ENCODE assay signal across 13 mouse cellular contexts in genomic region chr19:12464127-12464526, GRCm38 (mm10). TPM values are rescaled to one million over a fixed set of nuclear protein-coding genes. Genes with fewer than 3 reads are reported as not detected.
DNase-seq lines count a peak whose midpoint lies in the region; ATAC-seq and TF ChIP-seq lines count a peak whose summit lies in the region.
"Had no signal": no experiment of that assay in that cellular context is flagged by ENCODE, and none has a peak within 500 bp of the region (broad histone marks: within the 10 kb centered on the region; RNA-seq: fewer than 3 reads in every experiment).

No protein-coding gene starts in this region.

- H3K36me3 ChIP-seq in liver, adult 2 months (ENCODE audit: control insufficient read depth, insufficient read depth, low read length) = no peaks in the 10 kb centered on the region
- H3K36me3 ChIP-seq in liver, embryonic 11.5 days (ENCODE audit: control insufficient read depth, insufficient read depth, low read length) = no peaks in the 10 kb centered on the region

- TF ChIP-seq CTCF in liver, adult 2 months (IDR thresholded peaks at IDR 0.05; ENCODE audit: low read depth, low read length) = no peak

- peak overlapping the region; percentile 30 for H3K4me3 ChIP-seq in liver, adult 2 months (ENCODE audit: insufficient read depth, low read depth, low read length)
- H3K4me3 ChIP-seq in liver, embryonic 11.5 days (ENCODE audit: low read depth, low read length) = no peak overlapping the region

- no peak for DNase-seq in liver, adult 2 months (ENCODE audit: extremely low read depth, low read depth, low spot score)
- DNase-seq in liver, embryonic 11.5 days (ENCODE audit: low spot score) = no peak
- DNase-seq in 416B (ENCODE audit: low read depth) = peak; percentile 85
- peak; percentile 46 for DNase-seq in MEL-GATA-1-ER (ENCODE audit: extremely low read depth, low read depth)
- no peak for DNase-seq in urinary bladder, postnatal 25 days (ENCODE audit: low spot score)
- no peak for DNase-seq in adrenal gland, adult 2 months
- DNase-seq in natural killer cell, adult 2 months (ENCODE audit: low spot score in 2 of 2) = no peak
- DNase-seq: cerebellum, adult 18-20 months; kidney, postnatal 25 days; thymus, postnatal 4 days had no signal

- H3K27ac ChIP-seq in liver, adult 2 months (replicated peaks; ENCODE audit: insufficient read depth, low read depth, low read length) = peak overlapping the region; percentile 47; the same call in 1 of the 2 replicates
- no peak overlapping the region for H3K27ac ChIP-seq in liver, embryonic 11.5 days (ENCODE audit: low read depth, low read length)

- H3K79me2 ChIP-seq in liver, adult 2 months (ENCODE audit: control insufficient read depth, insufficient read depth, low read length) = no peaks in the 10 kb centered on the region

- H3K9me3 ChIP-seq in liver, embryonic 11.5 days (ENCODE audit: control insufficient read depth, low read length) = no peaks in the 10 kb centered on the region

- no peaks in the 10 kb centered on the region for H3K27me3 ChIP-seq in liver, adult 2 months (ENCODE audit: control insufficient read depth, insufficient read depth, low read length)
- no peaks in the 10 kb centered on the region for H3K27me3 ChIP-seq in liver, embryonic 11.5 days (replicated peaks; ENCODE audit: control insufficient read depth, insufficient read depth, low read length)

- H3K9ac ChIP-seq in liver, adult 2 months (ENCODE audit: low read depth, low read length) = no peak overlapping the region
- no peak overlapping the region for H3K9ac ChIP-seq in liver, embryonic 11.5 days (ENCODE audit: low read depth, low read length)

- H3K4me1 ChIP-seq in liver, adult 2 months (ENCODE audit: control insufficient read depth, insufficient read depth, low read length) = peaks cover 7% of the 10 kb centered on the region; the same call in 1 of the 2 replicates
- no peaks in the 10 kb centered on the region for H3K4me1 ChIP-seq in liver, embryonic 11.5 days (replicated peaks; ENCODE audit: control insufficient read depth, insufficient read depth, low read length)

- H3K4me2 ChIP-seq in liver, embryonic 11.5 days = no peak overlapping the region

- WGBS in liver, adult 2 months = 80% methylated on average over 5 of the region's 5 CpGs
- WGBS in liver, embryonic 11.5 days = 58% methylated on average over 5 of the region's 5 CpGs

- no peak for ATAC-seq in liver, embryonic 11.5 days (replicated peaks; ENCODE audit: low FRiP score)
- ATAC-seq in megakaryocyte, adult 5-6 weeks (ENCODE audit: poor library complexity, severe bottlenecking) = peak; percentile 62

- TF ChIP-seq POLR2A in liver, adult 2 months (IDR thresholded peaks at IDR 0.05; ENCODE audit: extremely low read depth, insufficient read depth, low read length) = no peak

RNA-seq across cellular contexts. Expression of gene Mpeg1, which starts 3.5 kb away (rescaled TPM):
- total RNA-seq in liver, adult 2 months (2014; rRNA removed) = 27.1 and 30.9 TPM in 2 replicates
- polyA plus RNA-seq in liver, adult 2 months (2012; rRNA removed) = 6.1 and 7.4 TPM in 2 replicates
- polyA plus RNA-seq in liver, embryonic 11.5 days (2014; fragmentation: Nextera tagmentation; extraction: Ambion mirVana) = 0.81 and 1.2 TPM in 2 replicates
- 1,084 and 1,137 TPM in 2 replicates for total RNA-seq in megakaryocyte, adult 5-6 weeks (2015)
- total RNA-seq in megakaryocyte, adult 5-6 weeks (2017) = 543 and 663 TPM in 2 replicates
- total RNA-seq in adrenal gland, adult 2 months (2021) = 10 to 100 TPM; 28.3 to 31.6 TPM
- 3.1 and 4.1 TPM in 2 replicates for polyA plus RNA-seq in adrenal gland, adult 2 months (2012; rRNA removed)

RNA-seq across cellular contexts. Expression of gene Pfpl, which starts 36.4 kb away (rescaled TPM):
- total RNA-seq in liver, adult 2 months (2014; rRNA removed) = not detected in 2 replicates
- polyA plus RNA-seq in liver, adult 2 months (2012; rRNA removed) = not detected in 2 replicates
- not detected in 2 replicates for polyA plus RNA-seq in liver, embryonic 11.5 days (2014; fragmentation: Nextera tagmentation; extraction: Ambion mirVana)
- total RNA-seq in megakaryocyte, adult 5-6 weeks (2015) = not detected in 2 replicates
- not detected in 2 replicates for total RNA-seq in megakaryocyte, adult 5-6 weeks (2017)
- total RNA-seq in adrenal gland, adult 2 months (2021) = not detected
- not detected in 2 replicates for polyA plus RNA-seq in adrenal gland, adult 2 months (2012; rRNA removed)
- total RNA-seq: heart, postnatal 25 days had no signal
- polyA plus RNA-seq: limb, embryonic 11.5 days had no signal

RNA-seq across cellular contexts. Expression of gene Dtx4, which starts 37.1 kb away (rescaled TPM):
- total RNA-seq in liver, adult 2 months (2014; rRNA removed) = 1.8 and 3.8 TPM in 2 replicates
- 6.5 and 7.2 TPM in 2 replicates for polyA plus RNA-seq in liver, adult 2 months (2012; rRNA removed)
- 3.8 and 4.9 TPM in 2 replicates for polyA plus RNA-seq in liver, embryonic 11.5 days (2014; fragmentation: Nextera tagmentation; extraction: Ambion mirVana)
- total RNA-seq in megakaryocyte, adult 5-6 weeks (2015) = 7.3 and 9.9 TPM in 2 replicates
- total RNA-seq in megakaryocyte, adult 5-6 weeks (2017) = 8.3 and 9.0 TPM in 2 replicates
- 10 to 100 TPM; 16.7 to 24.2 TPM for total RNA-seq in adrenal gland, adult 2 months (2021)
- 9.2 and 10.8 TPM in 2 replicates for polyA plus RNA-seq in adrenal gland, adult 2 months (2012; rRNA removed)

RNA-seq across cellular contexts. Expression of gene Olfr1441, which starts 46.9 kb away (rescaled TPM):
- total RNA-seq in liver, adult 2 months (2014; rRNA removed) = not detected in 2 replicates
- polyA plus RNA-seq in liver, adult 2 months (2012; rRNA removed) = not detected in 2 replicates
- polyA plus RNA-seq in liver, embryonic 11.5 days (2014; fragmentation: Nextera tagmentation; extraction: Ambion mirVana) = not detected in 2 replicates
- total RNA-seq in megakaryocyte, adult 5-6 weeks (2015) = not detected in 2 replicates
- total RNA-seq in megakaryocyte, adult 5-6 weeks (2017) = not detected in 2 replicates
- not detected for total RNA-seq in adrenal gland, adult 2 months (2021)
- not detected in 2 replicates for polyA plus RNA-seq in adrenal gland, adult 2 months (2012; rRNA removed)
- total RNA-seq: heart, postnatal 25 days had no signal
- polyA plus RNA-seq: limb, embryonic 11.5 days had no signal

Comparison
In these comparisons a context has a peak if more than half of its experiments do, and no peak if none do; other contexts are left out.
1. DNase-seq: peak in 416B (single experiment) and MEL-GATA-1-ER (single experiment); none in liver, adult 2 months (single experiment), liver, embryonic 11.5 days (single experiment), urinary bladder, postnatal 25 days (single experiment), adrenal gland, adult 2 months (single experiment) and natural killer cell, adult 2 months (0 of 2).
2. RNA of gene Mpeg1, which starts 3.5 kb away (total RNA-seq): 543 to 1,137 TPM in megakaryocyte, adult 5-6 weeks; 28.3 to 31.6 TPM in adrenal gland, adult 2 months and 27.1 to 30.9 TPM in liver, adult 2 months; every median in the first group is over 10 times any median in the second.